Mouse (Mus musculus) cerebellum, postnatal 10 days (tissue): ENCODE measurements at regions not wholly inside any gene's neighbourhood (a gene's known extent, or its start where the extent isn't known, plus 50 kb on each side); places are given as distances from the start of the nearest gene placed in this dataset.

Experiments
- DNase-seq, 2 experiments: peaks; one replicate each; pipeline ENCODE4 v3.0.0; 2021; ENCODE audit warnings: mixed read lengths in 2 of 2

GRCm38 (mm10) chr2:74093494-74093893 lies 182.4 kb upstream of the Atp5g3 start:
- DNase-seq = no peak

GRCm38 (mm10) chr2:74087375-74087774 lies 176.2 kb upstream of the Atp5g3 start:
- DNase-seq = no peak

GRCm38 (mm10) chr2:74084971-74085370 lies 173.8 kb upstream of the Atp5g3 start:
- DNase-seq = no peak

- no peak for DNase-seq
Measured at GRCm38 (mm10) chr2:74076774-74077173, 165.6 kb upstream of the Atp5g3 start.

- no peak for DNase-seq
Measured at GRCm38 (mm10) chr2:74075566-74075965, 164.4 kb upstream of the Atp5g3 start.

- no peak for DNase-seq
Measured at GRCm38 (mm10) chr2:74073396-74073795, 162.3 kb upstream of the Atp5g3 start.

- DNase-seq = peak; percentile 88 to 89
Measured at GRCm38 (mm10) chr2:74066652-74067051, 155.5 kb upstream of the Atp5g3 start.

GRCm38 (mm10) chr2:74064369-74064768 lies 153.2 kb upstream of the Atp5g3 start:
- peak; percentile 22 to 49 for DNase-seq

- peak; percentile 97 for DNase-seq
Measured at GRCm38 (mm10) chr2:74063777-74064176, 152.7 kb upstream of the Atp5g3 start.

GRCm38 (mm10) chr2:74063302-74063701 lies 152.2 kb upstream of the Atp5g3 start:
- peak in 1 of 2 experiments; percentile 42 for DNase-seq

GRCm38 (mm10) chr2:74042430-74042829 lies 131.3 kb upstream of the Atp5g3 start:
- no peak for DNase-seq

- no peak for DNase-seq
Measured at GRCm38 (mm10) chr2:74039580-74039979, 128.5 kb upstream of the Atp5g3 start.

GRCm38 (mm10) chr2:74036043-74036442 lies 124.9 kb upstream of the Atp5g3 start:
- no peak for DNase-seq

- no peak for DNase-seq
Measured at GRCm38 (mm10) chr2:74032177-74033021, 121.3 kb upstream of the Atp5g3 start.

GRCm38 (mm10) chr2:74029938-74030337 lies 118.8 kb upstream of the Atp5g3 start:
- no peak for DNase-seq

- DNase-seq = peak; percentile 86 to 87
Measured at GRCm38 (mm10) chr2:74027404-74028104, 116.4 kb upstream of the Atp5g3 start.

- no peak for DNase-seq
Measured at GRCm38 (mm10) chr2:74015146-74015545, 104.0 kb upstream of the Atp5g3 start.

GRCm38 (mm10) chr2:74014201-74014600 lies 103.1 kb upstream of the Atp5g3 start:
- DNase-seq = no peak

- DNase-seq = peak; percentile 62 to 86
Measured at GRCm38 (mm10) chr2:73998531-73998930, 87.4 kb upstream of the Atp5g3 start.

- DNase-seq = no peak
Measured at GRCm38 (mm10) chr2:73996986-73997385, 85.9 kb upstream of the Atp5g3 start.

- DNase-seq = peak; percentile 18 to 23
Measured at GRCm38 (mm10) chr2:73991818-73992217, 80.7 kb upstream of the Atp5g3 start.

- DNase-seq = peak; percentile 70 to 78
Measured at GRCm38 (mm10) chr2:73987441-73988105, 76.4 kb upstream of the Atp5g3 start.

GRCm38 (mm10) chr2:73985911-73986250 lies 74.8 kb upstream of the Atp5g3 start:
- DNase-seq = peak in 1 of 2 experiments; percentile 73
